Mouse (Mus musculus) lung, embryonic 14.5 days (tissue): ENCODE data around the gene 1700008P02Rik. TPM values are rescaled to one million over a fixed set of nuclear protein-coding genes. Genes with fewer than 3 reads are reported as not detected.
"Not testable (repeated sequence)": the region's sequence is repeated elsewhere in the genome, so short reads cannot be mapped to it uniquely, and the experiment has no call there.

Source experiments
- ATAC-seq: fragments of 200-750 bp; cut with Nextera tagmentation; 2 replicates; pipeline ENCODE4 v1.8.0; 2017; ENCODE audit warnings: mild to moderate bottlenecking, moderate TSS enrichment, moderate library complexity; ENCODE audit not compliant: insufficient read depth
- DNase-seq: peaks from one replicate; pipeline ENCODE4 v3.0.0-alpha.2; 2015
- H3K27ac ChIP-seq: fragments of 300-500 bp; sonication (generic); 2 replicates; pipeline ENCODE4 v1.5.1; 2014; ENCODE audit warnings: low read depth, mild to moderate bottlenecking, moderate library complexity
- H3K27me3 ChIP-seq: fragments of 300-500 bp; sonication (generic); 2 replicates; pipeline ENCODE4 v1.6.1; 2014; ENCODE audit warnings: low read length, control low read depth; ENCODE audit not compliant: insufficient read depth
- H3K36me3 ChIP-seq: fragments of 300-500 bp; sonication (generic); 2 replicates; pipeline ENCODE4 v1.6.1; 2014; ENCODE audit warnings: control low read depth; ENCODE audit not compliant: insufficient read depth
- H3K4me1 ChIP-seq: fragments of 300-500 bp; sonication (generic); 2 replicates; pipeline ENCODE4 v1.6.1; 2014; ENCODE audit warnings: antibody characterized with exemption, control low read depth; ENCODE audit not compliant: insufficient read depth
- H3K4me2 ChIP-seq: fragments of 300-500 bp; sonication (generic); 2 replicates; pipeline ENCODE4 v1.6.1; 2014; ENCODE audit warnings: mild to moderate bottlenecking
- H3K4me3 ChIP-seq: fragments of 300-500 bp; sonication (generic); 2 replicates; pipeline ENCODE4 v1.5.1; 2014; ENCODE audit warnings: low read depth, low read length
- H3K9ac ChIP-seq: fragments of 300-500 bp; sonication (generic); 2 replicates; pipeline ENCODE4 v1.6.1; 2014
- H3K9me3 ChIP-seq: fragments of 300-500 bp; sonication (generic); 2 replicates; pipeline ENCODE4 v1.6.1; 2016; ENCODE audit warnings: low read depth, low read length, control low read depth
- CTCF ChIP-seq: IDR thresholded peaks from 2 replicates; pipeline ENCODE4 v1.5.1; 2016; ENCODE audit warnings: antibody characterized with exemption, low read depth
- WGBS: fragments of 180-500 bp; shearing (Covaris S2); extraction: QIAGEN DNeasy Blood & Tissue Kit; methylation state at CpG from one replicate; pipeline ENCODE4 v1.1.7; 2014; 5-methylcytosine and 5-hydroxymethylcytosine counted together
- polyA plus RNA-seq: library from polyadenylated mRNA; unstranded; fragments of >200 nt; fragmentation: Nextera tagmentation; extraction: Ambion mirVana; gene quantifications from 2 replicates; pipeline ENCODE4 v1.2.1, GENCODE M21; 2014

Gene 1700008P02Rik
- polyA plus RNA-seq, result not detected in 2 replicates

GRCm38 (mm10) chr3:6620343-6620742 lies at the start of gene 1700008P02Rik:
Gene 1700008P02Rik, minus strand, starts transcription at chr3:6620443.
- no peak within 1 kb of the TSS for H3K4me3 ChIP-seq
- DNase-seq, result no peak
- H3K27ac ChIP-seq, result no peak within 1 kb of the TSS
- H3K27me3 ChIP-seq, result no peaks in the 10 kb centered on the region
- H3K36me3 ChIP-seq, result no peaks in the 10 kb centered on the region
- H3K9me3 ChIP-seq, result no peaks in the 10 kb centered on the region
- H3K4me1 ChIP-seq, result no peaks in the 10 kb centered on the region
- no peak within 1 kb of the TSS for H3K9ac ChIP-seq
- 92% methylated on average over 7 of the region's 7 CpGs for WGBS
- ATAC-seq, result no peak
- no peak for TF ChIP-seq CTCF
- no peak within 1 kb of the TSS for H3K4me2 ChIP-seq

DNA sequence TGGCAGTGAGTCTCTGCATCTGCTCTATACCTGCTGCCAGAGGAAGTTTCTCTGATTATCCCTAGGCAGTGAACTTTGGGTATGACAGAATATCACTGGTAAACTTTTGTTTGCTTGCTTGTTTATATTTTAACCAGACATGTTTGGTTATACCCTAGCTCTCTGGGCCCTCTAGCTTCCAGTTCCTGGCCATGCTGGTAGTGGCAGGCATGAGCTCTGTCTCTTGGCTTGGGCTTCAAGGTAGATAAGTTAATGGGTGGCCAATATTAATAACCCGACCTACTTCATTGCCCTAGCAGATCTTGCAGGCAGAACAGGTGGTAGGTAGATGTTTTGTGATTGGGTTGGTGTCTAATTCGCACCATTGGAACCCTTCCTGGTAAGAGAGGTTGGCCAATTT lies 29.2 kb upstream of the 1700008P02Rik start:
- WGBS, result 77% methylated on average over 2 of the region's 2 CpGs
- no peak overlapping the region for H3K9ac ChIP-seq
- no peak for TF ChIP-seq CTCF
- H3K36me3 ChIP-seq, result no peaks in the 10 kb centered on the region
- DNase-seq (no peak), ATAC-seq (no peak)
- H3K9me3 ChIP-seq, result no peaks in the 10 kb centered on the region
- H3K27me3 ChIP-seq, result no peaks in the 10 kb centered on the region
- H3K4me2 ChIP-seq, result no peak overlapping the region
- no peak overlapping the region for H3K27ac ChIP-seq
- no peaks in the 10 kb centered on the region for H3K4me1 ChIP-seq
- no peak overlapping the region for H3K4me3 ChIP-seq

GRCm38 (mm10) chr3:6638151-6638550 lies 17.9 kb upstream of the 1700008P02Rik start:
- ATAC-seq, H3K9ac ChIP-seq, H3K27ac ChIP-seq, H3K4me1 ChIP-seq, H3K27me3 ChIP-seq, H3K9me3 ChIP-seq, H3K4me2 ChIP-seq, H3K4me3 ChIP-seq, DNase-seq, H3K36me3 ChIP-seq: not testable (repeated sequence)

GRCm38 (mm10) chr3:6634256-6634655 lies 14.0 kb upstream of the 1700008P02Rik start:
- ATAC-seq (no peak), DNase-seq (no peak)
- Histone ChIP-seq H3K27me3 (no peaks in the 10 kb centered on the region), H3K4me3 (no peak overlapping the region), H3K36me3 (no peaks in the 10 kb centered on the region), H3K4me1 (no peaks in the 10 kb centered on the region), H3K4me2 (no peak overlapping the region), H3K9me3 (no peaks in the 10 kb centered on the region), H3K9ac (no peak overlapping the region), H3K27ac (no peak overlapping the region)
- TF ChIP-seq CTCF, result no peak

- no peak overlapping the region for H3K4me2 ChIP-seq
- TF ChIP-seq CTCF, result no peak
- H3K9me3 ChIP-seq, result no peaks in the 10 kb centered on the region
- no peak overlapping the region for H3K9ac ChIP-seq
- no peak for DNase-seq
- H3K27me3 ChIP-seq, result no peaks in the 10 kb centered on the region
- H3K27ac ChIP-seq, result no peak overlapping the region
- no peaks in the 10 kb centered on the region for H3K36me3 ChIP-seq
- H3K4me3 ChIP-seq, result no peak overlapping the region
- H3K4me1 ChIP-seq, result no peaks in the 10 kb centered on the region
- ATAC-seq, result no peak
Measured at GRCm38 (mm10) chr3:6617881-6618280, 2.4 kb downstream of the 1700008P02Rik start.
